Mouse (Mus musculus): ENCODE results near the gene Apex1. TPM values are rescaled to one million over a fixed set of nuclear protein-coding genes. Genes with fewer than 3 reads are reported as not detected.

The Apex1 gene
- 71.0 and 74.1 TPM in 2 replicates for polyA plus RNA-seq (2015; fragmentation: Nextera tagmentation; extraction: Ambion mirVana)

DNA sequence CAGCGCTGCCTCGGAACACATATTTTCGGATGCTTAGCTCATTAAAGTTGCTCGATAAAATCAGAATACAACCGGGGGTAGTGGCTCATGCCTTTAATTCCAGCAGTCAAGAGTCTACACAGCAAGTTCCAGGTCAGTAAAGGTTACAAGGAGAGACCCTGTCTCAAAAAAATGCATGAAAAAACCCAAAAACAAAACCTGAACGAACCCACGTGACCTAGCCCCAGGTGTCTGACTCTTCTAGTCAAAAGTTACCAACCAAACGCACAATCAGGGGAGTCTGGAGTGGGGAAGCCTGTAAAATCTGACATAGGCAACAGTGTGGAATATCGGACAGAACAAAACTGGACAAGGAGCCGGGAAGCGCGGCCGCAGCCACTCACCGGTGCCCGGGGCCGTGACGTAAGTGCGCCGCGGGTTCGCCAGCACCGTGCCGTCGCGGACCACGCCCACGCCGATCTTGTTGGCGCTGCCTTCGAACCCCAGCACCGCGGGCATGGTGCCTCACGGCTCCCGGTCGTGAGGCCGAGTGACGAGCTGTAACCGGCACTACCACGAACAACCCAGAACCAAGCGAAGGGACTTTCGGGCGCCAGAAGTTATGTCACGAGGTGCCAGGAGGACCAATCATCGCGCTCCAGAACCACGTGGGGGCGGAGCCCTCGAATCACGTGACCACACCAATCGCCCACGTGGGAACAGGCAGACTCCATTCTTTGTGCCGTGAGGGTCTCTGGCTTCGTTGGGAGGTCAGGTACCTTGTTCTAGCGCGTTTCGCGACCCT lies at the start of gene Apex1, which contains the start of gene Osgep:
Gene Apex1, plus strand, starts transcription at position 688 of the 784 bp plus-strand sequence.
Gene Osgep, minus strand, starts transcription at position 613 of the 784 bp plus-strand sequence.
- peak within 1 kb of the TSS; percentile 94 for H3K27ac ChIP-seq (ENCODE audit: low read depth, low read length)
- peak; percentile 95 for ATAC-seq
- peaks cover 32% of the 10 kb centered on the region for H3K36me3 ChIP-seq (ENCODE audit: control insufficient read depth, insufficient read depth)
- H3K9me3 ChIP-seq (ENCODE audit: control insufficient read depth) = no peaks in the 10 kb centered on the region
- no peaks in the 10 kb centered on the region for H3K4me1 ChIP-seq (replicated peaks; ENCODE audit: control insufficient read depth, insufficient read depth, low read length)
- H3K4me2 ChIP-seq (replicated peaks; ENCODE audit: low read depth) = peak within 1 kb of the TSS; percentile 96
- no peak for TF ChIP-seq CTCF (IDR thresholded peaks at IDR 0.05; ENCODE audit: low read depth)
- peak within 1 kb of the TSS; percentile 76 for H3K4me3 ChIP-seq (ENCODE audit: low read depth, low read length)
- H3K9ac ChIP-seq (ENCODE audit: low read depth, low read length) = peak within 1 kb of the TSS; percentile 76
- H3K27me3 ChIP-seq (replicated peaks; ENCODE audit: control insufficient read depth, insufficient read depth, low read length) = no peaks in the 10 kb centered on the region
- under 1% methylated on average over 57 of the region's 57 CpGs for WGBS

DNA sequence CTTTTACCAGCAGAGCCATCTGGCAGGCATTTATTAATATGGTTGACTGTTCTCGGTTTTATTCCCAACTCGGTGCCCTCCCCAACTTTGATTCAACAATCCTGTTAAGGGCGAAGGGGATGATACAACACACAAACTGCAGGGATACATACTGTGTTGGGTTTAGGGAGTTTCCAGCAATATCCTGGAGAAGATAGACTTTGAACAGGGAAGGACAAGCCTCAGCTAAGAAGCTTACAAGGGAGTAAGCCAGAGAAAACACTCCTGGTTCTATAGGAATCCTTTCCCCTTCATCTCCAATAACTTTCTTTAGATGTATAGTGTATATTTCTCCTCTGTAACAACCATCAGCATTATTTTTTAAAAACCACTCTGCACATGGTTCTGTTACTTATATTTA lies 49.6 kb upstream of the Apex1 start:
- no peak overlapping the region for H3K9ac ChIP-seq (ENCODE audit: low read depth, low read length)
- no peaks in the 10 kb centered on the region for H3K9me3 ChIP-seq (ENCODE audit: control insufficient read depth)
- no peaks in the 10 kb centered on the region for H3K36me3 ChIP-seq (ENCODE audit: control insufficient read depth, insufficient read depth)
- ATAC-seq = peak; percentile 70
- H3K4me2 ChIP-seq (replicated peaks; ENCODE audit: low read depth) = peak overlapping the region; percentile 38; the same call in 1 of the 2 replicates
- 68% methylated on average over 3 of the region's 3 CpGs for WGBS
- no peaks in the 10 kb centered on the region for H3K4me1 ChIP-seq (replicated peaks; ENCODE audit: control insufficient read depth, insufficient read depth, low read length)
- no peaks in the 10 kb centered on the region for H3K27me3 ChIP-seq (replicated peaks; ENCODE audit: control insufficient read depth, insufficient read depth, low read length)
- peak overlapping the region; percentile 42 for H3K27ac ChIP-seq (ENCODE audit: low read depth, low read length)
- no peak overlapping the region for H3K4me3 ChIP-seq (ENCODE audit: low read depth, low read length)
- no peak for TF ChIP-seq CTCF (IDR thresholded peaks at IDR 0.05; ENCODE audit: low read depth)

DNA sequence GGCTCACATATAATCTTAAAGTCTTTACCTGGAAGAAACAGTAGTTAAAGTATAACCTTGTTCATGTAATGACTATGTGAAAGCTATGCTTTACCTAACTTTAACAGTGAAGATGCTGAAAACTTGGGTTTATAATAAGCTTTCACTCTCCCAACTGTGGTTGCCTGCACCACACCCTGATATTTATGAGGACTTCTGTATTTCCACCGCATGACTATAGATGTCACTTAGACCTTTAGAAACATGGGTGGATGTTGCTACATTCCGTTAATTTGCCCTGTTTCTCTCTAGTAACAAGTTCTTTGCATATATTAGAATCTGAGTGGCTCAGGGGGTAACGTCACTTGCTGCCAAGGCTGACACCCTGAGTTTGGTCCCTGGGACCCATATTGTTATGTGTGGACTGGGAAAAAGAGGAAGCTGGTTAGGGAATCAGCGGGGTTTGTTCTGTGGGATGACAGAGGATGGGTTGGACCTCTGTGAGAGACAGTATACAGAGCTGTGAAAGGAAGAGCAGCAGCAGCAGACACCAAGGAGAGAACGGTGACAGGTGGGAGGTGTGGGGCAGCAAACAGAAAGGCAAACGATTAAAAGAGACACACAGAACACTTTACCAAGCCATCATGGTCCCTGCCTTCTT lies 49.1 kb upstream of the Apex1 start:
- Histone ChIP-seq H3K27me3 (replicated peaks; ENCODE audit: control insufficient read depth, insufficient read depth, low read length) (no peaks in the 10 kb centered on the region), H3K9me3 (ENCODE audit: control insufficient read depth) (no peaks in the 10 kb centered on the region), H3K36me3 (ENCODE audit: control insufficient read depth, insufficient read depth) (no peaks in the 10 kb centered on the region), H3K27ac (ENCODE audit: low read depth, low read length) (peak overlapping the region; percentile 50), H3K4me2 (replicated peaks; ENCODE audit: low read depth) (no peak overlapping the region; the same call in 1 of the 2 replicates), H3K9ac (ENCODE audit: low read depth, low read length) (no peak overlapping the region), H3K4me1 (replicated peaks; ENCODE audit: control insufficient read depth, insufficient read depth, low read length) (no peaks in the 10 kb centered on the region), H3K4me3 (ENCODE audit: low read depth, low read length) (no peak overlapping the region)
- TF ChIP-seq CTCF (IDR thresholded peaks at IDR 0.05; ENCODE audit: low read depth) = no peak
- peak; percentile 49; the same call in 1 of the 2 replicates for ATAC-seq
- 60% methylated on average over 6 of the region's 6 CpGs for WGBS

DNA sequence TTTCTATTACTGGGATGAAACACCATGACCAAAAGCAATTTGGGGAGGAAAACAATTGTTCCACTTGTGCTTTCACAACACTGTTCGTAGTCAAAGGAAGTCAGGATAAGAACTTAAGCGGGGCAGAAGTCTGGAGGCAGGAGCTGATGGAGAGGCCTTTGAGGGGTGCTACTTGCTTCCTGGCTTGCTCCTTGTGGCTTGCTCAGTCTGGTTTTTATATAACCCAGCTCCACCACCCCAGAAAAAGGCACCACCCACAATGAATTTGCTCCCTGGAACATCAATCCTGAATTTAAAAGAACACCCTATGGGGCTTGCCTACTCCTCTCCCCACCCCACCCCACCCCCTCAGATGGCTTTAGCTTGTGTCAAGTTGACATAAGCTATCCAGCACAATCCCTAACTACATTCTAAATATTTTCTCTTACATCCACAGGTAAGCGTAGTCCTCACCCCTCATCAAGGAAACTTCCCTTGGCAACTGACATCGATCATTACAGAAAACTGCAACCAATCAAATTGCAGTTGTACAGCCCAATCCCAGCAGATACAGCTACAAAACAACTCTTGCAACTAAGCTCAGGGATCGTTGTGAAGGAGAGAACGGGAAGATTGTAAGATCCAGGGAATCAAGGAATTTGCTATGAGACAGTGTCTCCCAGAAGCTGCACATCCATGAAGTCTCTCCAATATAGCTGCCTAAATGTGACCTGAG lies 48.4 kb upstream of the Apex1 start:
- no peak for ATAC-seq
- H3K9me3 ChIP-seq (ENCODE audit: control insufficient read depth) = no peaks in the 10 kb centered on the region
- no peak for TF ChIP-seq CTCF (IDR thresholded peaks at IDR 0.05; ENCODE audit: low read depth)
- peak overlapping the region; percentile 50 for H3K27ac ChIP-seq (ENCODE audit: low read depth, low read length)
- no peak overlapping the region for H3K9ac ChIP-seq (ENCODE audit: low read depth, low read length)
- H3K4me1 ChIP-seq (replicated peaks; ENCODE audit: control insufficient read depth, insufficient read depth, low read length) = no peaks in the 10 kb centered on the region
- no peak overlapping the region for H3K4me3 ChIP-seq (ENCODE audit: low read depth, low read length)
- no peaks in the 10 kb centered on the region for H3K36me3 ChIP-seq (ENCODE audit: control insufficient read depth, insufficient read depth)
- H3K4me2 ChIP-seq (replicated peaks; ENCODE audit: low read depth) = no peak overlapping the region
- H3K27me3 ChIP-seq (replicated peaks; ENCODE audit: control insufficient read depth, insufficient read depth, low read length) = no peaks in the 10 kb centered on the region
- 86% methylated on average over 6 of the region's 6 CpGs for WGBS

DNA sequence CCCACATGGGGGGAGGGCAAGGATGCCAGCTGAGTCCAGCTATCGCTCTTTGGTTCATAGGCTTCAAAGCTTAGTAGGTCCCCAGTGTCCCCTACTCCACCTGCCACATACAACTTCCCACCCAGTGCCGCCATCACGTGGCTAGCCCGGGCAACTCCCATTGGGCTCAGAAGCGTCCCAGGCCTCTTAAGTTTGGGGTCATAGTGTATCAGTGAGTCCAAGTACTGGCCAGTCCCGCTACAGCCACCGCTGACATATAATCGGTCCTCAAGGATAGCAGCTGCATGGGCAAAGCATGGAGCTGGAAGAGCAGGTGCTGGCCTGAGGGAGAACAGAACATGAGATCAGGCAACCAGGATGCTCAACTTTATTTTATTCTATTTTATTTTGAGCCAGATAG lies 33.1 kb upstream of the Apex1 start:
- Histone ChIP-seq H3K9me3 (ENCODE audit: control insufficient read depth) (no peaks in the 10 kb centered on the region), H3K27ac (ENCODE audit: low read depth, low read length) (no peak overlapping the region), H3K27me3 (replicated peaks; ENCODE audit: control insufficient read depth, insufficient read depth, low read length) (no peaks in the 10 kb centered on the region), H3K4me3 (ENCODE audit: low read depth, low read length) (no peak overlapping the region), H3K36me3 (ENCODE audit: control insufficient read depth, insufficient read depth) (no peaks in the 10 kb centered on the region), H3K4me2 (replicated peaks; ENCODE audit: low read depth) (no peak overlapping the region), H3K4me1 (replicated peaks; ENCODE audit: control insufficient read depth, insufficient read depth, low read length) (no peaks in the 10 kb centered on the region), H3K9ac (ENCODE audit: low read depth, low read length) (no peak overlapping the region)
- no peak for ATAC-seq
- no peak for TF ChIP-seq CTCF (IDR thresholded peaks at IDR 0.05; ENCODE audit: low read depth)
- 91% methylated on average over 8 of the region's 8 CpGs for WGBS

DNA sequence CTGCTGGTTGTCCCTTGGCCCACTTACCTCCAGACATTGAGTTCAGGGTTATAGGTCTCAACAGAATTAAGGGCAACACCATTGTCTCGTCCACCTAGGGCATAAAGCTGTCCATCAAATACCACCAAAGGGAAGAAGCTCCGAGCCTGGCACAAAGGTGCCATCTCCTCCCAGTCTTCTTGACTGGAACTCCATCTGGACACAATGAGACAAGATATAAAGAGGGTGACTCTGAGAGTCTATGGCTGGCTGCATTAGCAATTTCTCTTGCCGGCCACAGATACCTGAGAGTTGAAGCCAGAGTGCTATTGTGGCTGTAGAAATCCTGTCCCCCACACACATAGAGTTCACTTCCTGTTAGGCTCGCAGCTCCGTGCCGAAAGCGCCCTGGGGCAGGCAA lies 32.7 kb upstream of the Apex1 start:
- no peak for ATAC-seq
- no peaks in the 10 kb centered on the region for H3K36me3 ChIP-seq (ENCODE audit: control insufficient read depth, insufficient read depth)
- H3K9ac ChIP-seq (ENCODE audit: low read depth, low read length) = no peak overlapping the region
- H3K9me3 ChIP-seq (ENCODE audit: control insufficient read depth) = no peaks in the 10 kb centered on the region
- no peaks in the 10 kb centered on the region for H3K27me3 ChIP-seq (replicated peaks; ENCODE audit: control insufficient read depth, insufficient read depth, low read length)
- 81% methylated on average over 7 of the region's 7 CpGs for WGBS
- no peaks in the 10 kb centered on the region for H3K4me1 ChIP-seq (replicated peaks; ENCODE audit: control insufficient read depth, insufficient read depth, low read length)
- H3K4me2 ChIP-seq (replicated peaks; ENCODE audit: low read depth) = no peak overlapping the region
- H3K4me3 ChIP-seq (ENCODE audit: low read depth, low read length) = no peak overlapping the region
- no peak overlapping the region for H3K27ac ChIP-seq (ENCODE audit: low read depth, low read length)
- TF ChIP-seq CTCF (IDR thresholded peaks at IDR 0.05; ENCODE audit: low read depth) = no peak

Measured in intestine, postnatal 0 days (tissue).